Mouse (Mus musculus): ENCODE results near the gene Smim24.

The Smim24 gene

DNA sequence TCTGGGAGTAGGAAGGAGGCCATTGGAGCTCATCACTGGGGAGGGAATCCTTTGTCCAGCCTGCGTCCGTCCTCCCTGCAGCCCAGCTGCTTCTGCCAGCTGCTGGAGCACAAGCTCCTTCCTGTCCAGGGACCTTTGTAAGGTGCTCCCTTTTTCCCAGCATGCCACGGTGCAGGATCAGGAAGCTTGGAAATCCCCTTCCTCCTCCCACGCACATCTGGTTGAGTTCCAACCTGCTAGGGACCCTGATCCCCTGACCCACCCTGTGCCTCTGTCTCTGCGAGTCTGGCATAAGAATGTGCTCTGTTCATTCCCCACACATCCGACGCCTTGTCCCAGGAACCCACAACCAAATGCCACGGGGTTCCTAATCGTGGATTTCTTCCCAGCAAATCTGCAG lies 18.1 kb downstream of the Smim24 start:
- no peak for DNase-seq

DNA sequence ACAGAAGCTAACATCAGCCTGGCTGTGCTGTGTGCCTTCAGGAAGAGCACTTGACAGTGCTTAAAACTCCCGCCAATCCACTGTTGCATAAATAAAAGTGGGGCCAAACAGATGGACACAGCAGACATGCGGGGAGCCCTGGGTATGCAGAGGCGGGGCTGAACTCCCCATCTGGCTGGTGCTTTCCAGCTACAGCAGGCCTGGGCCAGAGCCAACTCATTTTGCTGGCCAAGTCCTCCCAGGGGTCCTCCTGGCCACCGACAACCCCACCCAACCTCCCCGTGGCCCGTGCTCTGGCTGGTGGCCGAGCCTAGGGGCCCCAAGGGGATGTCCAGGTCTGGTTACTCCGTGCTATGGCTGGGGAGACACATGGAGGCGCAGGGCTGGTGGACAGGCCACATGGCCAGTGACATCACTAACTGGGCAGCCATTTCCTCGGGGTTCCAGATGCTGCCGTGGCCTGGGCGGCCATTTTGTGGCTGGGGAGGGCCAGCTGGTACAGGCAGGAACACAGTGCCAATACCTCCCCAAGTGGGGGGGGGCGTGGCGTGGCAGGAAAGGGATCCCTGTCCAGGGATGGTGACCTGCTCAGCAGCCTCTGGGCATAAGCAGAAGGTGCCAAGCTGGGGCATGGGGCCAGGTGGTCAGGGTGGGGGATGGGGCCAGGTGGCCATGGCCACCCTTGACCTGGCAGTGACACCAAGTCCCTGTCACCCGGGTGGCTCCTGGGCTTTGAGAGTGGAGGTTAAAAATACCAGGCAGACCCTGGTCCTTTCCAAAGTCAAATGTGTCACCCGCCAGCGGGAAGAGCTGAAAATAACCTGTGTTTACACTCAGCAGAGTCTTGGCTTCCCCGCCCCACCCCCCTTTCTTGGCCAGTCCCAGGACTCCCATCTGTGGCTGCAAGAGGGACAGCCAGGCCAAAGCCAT lies 18.9 kb downstream of the Smim24 start:
- peak; percentile 84 for DNase-seq

GRCm38 (mm10) chr10:81412586-81413309 lies 19.9 kb downstream of the Smim24 start:
- DNase-seq = no peak

GRCm38 (mm10) chr10:81413310-81414261 lies 20.7 kb downstream of the Smim24 start:
- peak; percentile 86 for DNase-seq

DNA sequence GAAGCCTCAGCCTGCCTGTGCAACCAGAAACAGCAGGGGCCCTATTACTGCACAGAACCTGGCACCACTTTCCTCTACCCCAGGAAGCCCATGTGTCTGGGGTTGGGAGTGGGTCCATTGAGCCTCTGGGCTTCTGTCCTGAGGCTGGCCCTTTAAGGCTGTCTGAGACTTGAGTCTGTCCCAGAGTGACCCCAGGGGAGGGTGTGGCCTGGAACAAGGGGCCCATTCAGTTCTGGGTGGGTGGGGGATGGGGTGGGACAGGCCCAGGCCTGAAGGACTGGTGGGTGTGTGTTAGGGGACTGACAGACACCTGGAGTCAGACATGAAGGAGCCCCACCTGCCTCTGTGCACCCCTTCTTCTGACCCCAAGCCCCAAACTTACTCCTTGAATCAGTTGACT lies 21.8 kb downstream of the Smim24 start:
- no peak for DNase-seq

GRCm38 (mm10) chr10:81415146-81415545 lies 22.3 kb downstream of the Smim24 start:
- DNase-seq = no peak

GRCm38 (mm10) chr10:81415549-81416310 lies 22.9 kb downstream of the Smim24 start:
- no peak for DNase-seq

GRCm38 (mm10) chr10:81416581-81417226 lies 23.9 kb downstream of the Smim24 start:
- peak; percentile 93 for DNase-seq

GRCm38 (mm10) chr10:81417227-81418215 lies 24.7 kb downstream of the Smim24 start:
- peak; percentile 7 for DNase-seq

GRCm38 (mm10) chr10:81418216-81419070 lies 25.6 kb downstream of the Smim24 start:
- peak; percentile 3 for DNase-seq

DNA sequence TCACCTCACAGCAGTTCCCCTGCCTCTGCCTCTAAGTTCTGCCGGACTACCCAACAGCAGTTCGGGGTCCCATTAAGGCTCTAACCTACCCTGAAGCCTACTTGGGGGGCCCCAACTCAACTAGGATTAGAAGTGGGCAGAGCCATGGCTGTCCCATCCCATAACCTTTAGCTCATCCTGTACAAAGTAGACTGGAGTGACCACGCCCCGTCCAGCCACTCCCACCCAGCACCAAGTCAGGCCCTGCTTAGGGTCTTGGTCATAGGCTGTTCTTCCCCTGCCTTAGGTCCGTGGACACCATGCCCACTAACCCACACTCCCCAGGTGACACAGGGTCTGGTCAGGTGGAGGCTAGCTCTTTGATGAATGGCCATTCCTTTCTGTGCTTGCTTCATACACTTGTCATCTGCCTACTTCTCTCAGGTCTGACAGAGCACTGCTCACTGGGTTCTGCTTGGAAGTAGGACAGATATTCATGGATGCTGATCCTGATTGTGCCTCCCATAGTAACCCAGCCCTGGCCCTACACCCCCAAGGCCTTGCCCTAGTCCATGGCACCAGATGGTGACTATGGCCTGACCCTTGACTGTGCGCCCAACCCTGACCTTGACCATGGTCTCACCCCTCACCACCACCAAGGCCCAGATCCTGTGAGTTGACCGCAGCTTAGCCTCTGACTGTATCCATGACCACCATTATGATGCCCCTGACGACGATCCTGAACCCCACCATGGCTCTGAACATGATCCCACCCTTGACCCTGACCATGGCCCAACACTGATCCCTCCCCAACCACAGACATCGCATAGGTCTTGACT lies 26.5 kb downstream of the Smim24 start:
- DNase-seq = peak; percentile 6

DNA sequence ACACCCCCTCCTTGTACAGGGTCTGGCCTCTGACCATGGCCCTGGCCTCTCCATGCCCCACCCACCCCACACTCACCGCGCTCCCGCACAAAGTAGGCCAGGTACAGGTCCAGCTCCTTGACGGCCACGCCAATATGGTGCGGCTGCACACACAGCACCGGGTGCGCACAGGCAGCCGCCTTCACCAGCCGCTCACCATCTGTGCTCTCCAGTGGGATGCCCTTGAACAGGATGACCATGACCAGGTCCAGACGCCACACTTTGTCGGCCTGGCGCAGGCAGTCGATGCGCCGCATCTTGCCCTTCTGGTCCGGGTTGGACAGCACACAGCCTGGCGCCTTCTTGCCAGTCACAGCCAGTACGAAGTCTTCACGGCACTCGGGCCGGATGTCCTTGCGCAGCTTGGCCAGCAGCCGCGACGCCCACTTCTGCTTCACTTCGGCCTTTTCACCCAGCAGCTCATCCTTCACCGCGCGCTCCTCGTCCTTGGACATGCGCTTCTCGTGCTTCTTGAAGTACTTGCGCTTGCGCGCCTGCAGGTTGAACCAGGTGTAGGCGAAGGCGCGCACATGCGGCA lies 27.4 kb downstream of the Smim24 start:
- peak; percentile 27 for DNase-seq

DNA sequence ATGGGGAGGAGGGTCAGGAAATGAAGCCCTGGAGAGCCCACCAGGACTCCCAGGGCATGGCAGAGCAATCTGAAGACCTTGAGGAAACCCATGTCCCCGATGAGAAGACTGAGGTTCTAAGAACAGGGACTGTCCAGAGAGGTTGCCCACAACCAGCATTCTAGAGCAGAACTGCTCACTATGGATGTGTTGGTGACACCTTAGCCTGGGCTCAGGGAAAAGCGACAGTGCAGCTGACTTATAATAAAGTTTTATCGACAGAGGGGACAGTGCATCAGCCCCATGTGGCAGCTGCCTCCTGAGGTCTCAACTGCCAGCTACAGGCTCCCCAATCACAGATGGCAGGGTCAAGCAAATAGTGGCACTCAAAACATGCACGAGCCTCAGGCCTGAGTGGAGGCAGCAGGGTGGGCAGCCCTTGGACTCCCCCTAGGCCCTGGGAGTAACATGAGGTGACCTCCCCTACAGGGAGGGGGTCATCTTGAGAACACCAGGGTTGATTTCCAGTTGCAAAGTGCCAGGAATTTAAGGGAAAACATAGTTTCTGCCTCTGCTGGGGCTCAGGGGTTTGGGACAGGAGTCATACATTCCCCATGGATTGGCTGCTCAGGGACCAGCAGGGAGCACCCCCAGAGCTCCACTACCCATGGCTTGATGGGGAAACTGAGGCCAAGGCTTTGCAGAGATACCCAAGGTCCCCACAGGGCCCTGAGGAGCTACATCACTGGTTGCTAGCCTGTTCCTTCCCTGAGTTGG lies 28.4 kb downstream of the Smim24 start:
- DNase-seq = peak; percentile 4

- no peak for DNase-seq
These were observed 28.9 kb downstream of the Smim24 start for GRCm38 (mm10) chr10:81421797-81422100.

DNA sequence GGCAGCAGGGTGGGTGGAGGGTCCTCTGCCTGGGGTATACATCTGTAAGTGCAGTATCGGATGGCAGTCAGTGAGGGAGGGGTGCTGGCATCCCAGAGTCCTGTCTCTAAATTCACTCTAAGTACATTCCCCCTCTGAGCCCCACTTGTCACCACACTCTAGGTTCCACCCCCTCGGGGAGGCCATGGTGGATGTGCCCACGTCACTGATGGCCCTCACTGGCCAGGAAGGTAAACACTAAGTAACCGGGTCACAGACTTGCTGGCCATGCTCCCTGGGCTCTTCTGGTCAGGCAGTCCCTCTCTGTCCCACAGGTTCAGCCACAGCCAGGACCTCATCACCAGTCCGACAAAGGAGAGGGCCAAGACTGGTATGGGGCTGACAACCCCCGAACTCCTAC lies 29.3 kb downstream of the Smim24 start:
- peak; percentile 4 for DNase-seq

- no peak for DNase-seq
These were observed 29.9 kb downstream of the Smim24 start for GRCm38 (mm10) chr10:81422661-81423217.

Measured in layer of hippocampus, adult 9-11 months (tissue).